Mouse (Mus musculus) forebrain, postnatal 0 days (tissue): Measurements from ENCODE around the gene Megf11. TPM values are rescaled to one million over a fixed set of nuclear protein-coding genes. Genes with fewer than 3 reads are reported as not detected.

Experiments used
- ATAC-seq: fragments of 200-750 bp; cut with Nextera tagmentation; 2 replicates; pipeline ENCODE4 v1.8.0; 2017; ENCODE audit warnings: mild to moderate bottlenecking, moderate library complexity
- DNase-seq: peaks from one replicate; pipeline ENCODE4 v3.0.0-alpha.2; 2015
- H3K27ac ChIP-seq: fragments of 300-500 bp; sonication (generic); 2 replicates; pipeline ENCODE4 v1.5.1; 2014; ENCODE audit warnings: low read depth, mild to moderate bottlenecking, antibody characterized with exemption, low read length, moderate library complexity, mixed read lengths
- H3K27me3 ChIP-seq: fragments of 300-500 bp; sonication (generic); 2 replicates; pipeline ENCODE4 v1.6.1; 2014; ENCODE audit warnings: mild to moderate bottlenecking, low read length, mixed read lengths; ENCODE audit not compliant: insufficient read depth
- H3K36me3 ChIP-seq: fragments of 300-500 bp; sonication (generic); 2 replicates; pipeline ENCODE4 v1.6.1; 2014; ENCODE audit warnings: mild to moderate bottlenecking, moderate library complexity; ENCODE audit not compliant: insufficient read depth
- H3K4me1 ChIP-seq: fragments of 300-500 bp; sonication (generic); 2 replicates; pipeline ENCODE4 v1.6.1; 2014; ENCODE audit warnings: antibody characterized with exemption; ENCODE audit not compliant: insufficient read depth
- H3K4me2 ChIP-seq: fragments of 300-500 bp; sonication (generic); 2 replicates; pipeline ENCODE4 v1.6.1; 2014; ENCODE audit warnings: low read depth, mild to moderate bottlenecking, moderate library complexity
- H3K4me3 ChIP-seq: fragments of 300-500 bp; sonication (generic); 2 replicates; pipeline ENCODE4 v1.5.1; 2014; ENCODE audit warnings: low read depth, low read length, mixed read lengths
- H3K9ac ChIP-seq: fragments of 300-500 bp; sonication (generic); 2 replicates; pipeline ENCODE4 v1.6.1; 2014; ENCODE audit warnings: mild to moderate bottlenecking
- H3K9me3 ChIP-seq: fragments of 300-500 bp; sonication (generic); 2 replicates; pipeline ENCODE4 v1.6.1; 2016; ENCODE audit warnings: low read length
- CTCF ChIP-seq: sonication (generic); IDR thresholded peaks from 2 replicates; pipeline ENCODE4 v1.5.1; 2016; ENCODE audit warnings: antibody characterized with exemption, control low read depth, low read depth
- WGBS: fragments of 180-500 bp; shearing (Covaris S2); extraction: QIAGEN DNeasy Blood & Tissue Kit; methylation state at CpG from one replicate; pipeline ENCODE4 v1.1.7; 2014; 5-methylcytosine and 5-hydroxymethylcytosine counted together
- polyA plus RNA-seq: library from polyadenylated mRNA; unstranded; fragments of >200 nt; fragmentation: Nextera tagmentation; extraction: Ambion mirVana; gene quantifications from 2 replicates; pipeline ENCODE4 v1.2.1, GENCODE M21; 2015
- total RNA-seq: library from RNA; depleted of rRNA; stranded (reverse); fragments of >200 nt; gene quantifications from 2 replicates; pipeline ENCODE4 v1.2.3, GENCODE M21; 2014

Megf11 gene
- total and polyA plus RNA-seq, 2 experiments from 2014 or later: 8.9 to 14.5 TPM

- Histone ChIP-seq H3K9ac (no peak overlapping the region), H3K4me3 (no peak overlapping the region), H3K4me2 (no peak overlapping the region), H3K4me1 (peaks cover 20% of the 10 kb centered on the region; the same call in 1 of the 2 replicates), H3K36me3 (no peaks in the 10 kb centered on the region), H3K27me3 (no peaks in the 10 kb centered on the region), H3K27ac (no peak overlapping the region), H3K9me3 (no peaks in the 10 kb centered on the region)
- 82% methylated on average over 2 of the region's 2 CpGs for WGBS
- DNase-seq: no peak
- no peak for TF ChIP-seq CTCF
- ATAC-seq: no peak
Observed at GRCm38 (mm10) chr9:64600731-64601130, 215.3 kb downstream of the Megf11 start.

GRCm38 (mm10) chr9:64602895-64603294 lies 217.5 kb downstream of the Megf11 start:
- 94% methylated on average over 1 of the region's 1 CpGs for WGBS
- no peak for ATAC-seq
- no peak overlapping the region for H3K4me2 ChIP-seq
- H3K4me1 ChIP-seq: peaks cover 20% of the 10 kb centered on the region; the same call in 1 of the 2 replicates
- no peak overlapping the region for H3K9ac ChIP-seq
- TF ChIP-seq CTCF: no peak
- no peak for DNase-seq
- no peaks in the 10 kb centered on the region for H3K27me3 ChIP-seq
- no peak overlapping the region for H3K27ac ChIP-seq
- no peak overlapping the region for H3K4me3 ChIP-seq
- H3K9me3 ChIP-seq: no peaks in the 10 kb centered on the region
- H3K36me3 ChIP-seq: no peaks in the 10 kb centered on the region

GRCm38 (mm10) chr9:64604217-64604711 lies 218.8 kb downstream of the Megf11 start:
- peak; percentile 40; the same call in 1 of the 2 replicates for ATAC-seq
- Histone ChIP-seq H3K4me3 (no peak overlapping the region), H3K9ac (no peak overlapping the region), H3K36me3 (no peaks in the 10 kb centered on the region), H3K4me2 (no peak overlapping the region), H3K4me1 (peaks cover 20% of the 10 kb centered on the region; the same call in 1 of the 2 replicates), H3K27me3 (no peaks in the 10 kb centered on the region), H3K9me3 (no peaks in the 10 kb centered on the region), H3K27ac (no peak overlapping the region)
- DNase-seq: peak; percentile 84
- WGBS: 29% methylated on average over 7 of the region's 7 CpGs
- TF ChIP-seq CTCF: no peak

GRCm38 (mm10) chr9:64605077-64605714 lies 219.8 kb downstream of the Megf11 start:
- H3K36me3 ChIP-seq: no peaks in the 10 kb centered on the region
- H3K27ac ChIP-seq: peak overlapping the region; percentile 59
- peaks cover 20% of the 10 kb centered on the region; the same call in 1 of the 2 replicates for H3K4me1 ChIP-seq
- no peak for TF ChIP-seq CTCF
- H3K4me2 ChIP-seq: no peak overlapping the region
- no peaks in the 10 kb centered on the region for H3K27me3 ChIP-seq
- H3K4me3 ChIP-seq: no peak overlapping the region
- DNase-seq: no peak
- H3K9ac ChIP-seq: no peak overlapping the region
- ATAC-seq: peak; percentile 19
- no peaks in the 10 kb centered on the region for H3K9me3 ChIP-seq
- WGBS: 29% methylated on average over 14 of the region's 14 CpGs

GRCm38 (mm10) chr9:64605735-64606349 lies 220.4 kb downstream of the Megf11 start:
- no peak for TF ChIP-seq CTCF
- no peaks in the 10 kb centered on the region for H3K9me3 ChIP-seq
- H3K27ac ChIP-seq: peak overlapping the region; percentile 37
- ATAC-seq: peak; percentile 86
- H3K4me3 ChIP-seq: no peak overlapping the region
- no peaks in the 10 kb centered on the region for H3K27me3 ChIP-seq
- H3K4me1 ChIP-seq: peaks cover 20% of the 10 kb centered on the region; the same call in 1 of the 2 replicates
- H3K36me3 ChIP-seq: no peaks in the 10 kb centered on the region
- 6% methylated on average over 13 of the region's 13 CpGs for WGBS
- peak; percentile 79 for DNase-seq
- no peak overlapping the region for H3K9ac ChIP-seq
- no peak overlapping the region for H3K4me2 ChIP-seq

GRCm38 (mm10) chr9:64607049-64607448 lies 221.6 kb downstream of the Megf11 start:
- Histone ChIP-seq H3K9me3 (no peaks in the 10 kb centered on the region), H3K4me2 (no peak overlapping the region), H3K27ac (no peak overlapping the region), H3K27me3 (no peaks in the 10 kb centered on the region), H3K4me3 (no peak overlapping the region), H3K4me1 (peaks cover 20% of the 10 kb centered on the region; the same call in 1 of the 2 replicates), H3K36me3 (no peaks in the 10 kb centered on the region), H3K9ac (no peak overlapping the region)
- ATAC-seq (no peak), DNase-seq (no peak)
- WGBS: 78% methylated on average over 1 of the region's 1 CpGs
- TF ChIP-seq CTCF: no peak

- TF ChIP-seq CTCF: no peak
- Histone ChIP-seq H3K27me3 (no peaks in the 10 kb centered on the region), H3K4me1 (peaks cover 19% of the 10 kb centered on the region), H3K9me3 (no peaks in the 10 kb centered on the region), H3K4me3 (no peak overlapping the region), H3K4me2 (no peak overlapping the region), H3K9ac (no peak overlapping the region), H3K27ac (no peak overlapping the region), H3K36me3 (no peaks in the 10 kb centered on the region)
- ATAC-seq (no peak), DNase-seq (peak; percentile 58)
- WGBS: 13% methylated on average over 3 of the region's 3 CpGs
Observed at GRCm38 (mm10) chr9:64609546-64609945, 224.1 kb downstream of the Megf11 start.
